Mouse (Mus musculus) limb, embryonic 14.5 days (tissue): ENCODE measurements around the gene Maob. TPM values are rescaled to one million over a fixed set of nuclear protein-coding genes. Genes with fewer than 3 reads are reported as not detected.

Experiments used
- ATAC-seq: fragments of 200-750 bp; cut with Nextera tagmentation; 2 replicates; pipeline ENCODE4 v1.8.0; 2017; ENCODE audit warnings: low read depth, moderate number of reproducible peaks, moderate TSS enrichment; ENCODE audit not compliant: low FRiP score
- DNase-seq: peaks from one replicate; pipeline ENCODE4 v3.0.0-alpha.2; 2015; ENCODE audit warnings: low spot score
- H3K27ac ChIP-seq: fragments of 300-500 bp; sonication (generic); replicated peaks from 2 replicates; pipeline ENCODE4 v1.5.1; 2014; ENCODE audit warnings: low read depth, mild to moderate bottlenecking, low read length, moderate library complexity, mixed read lengths
- H3K27me3 ChIP-seq: fragments of 300-500 bp; sonication (generic); 2 replicates; pipeline ENCODE4 v1.6.1; 2014; ENCODE audit warnings: low read length, mixed read lengths; ENCODE audit not compliant: control insufficient read depth, insufficient read depth
- H3K36me3 ChIP-seq: fragments of 300-500 bp; sonication (generic); 2 replicates; pipeline ENCODE4 v1.6.1; 2014; ENCODE audit warnings: mild to moderate bottlenecking, low read length, moderate library complexity, mixed read lengths; ENCODE audit not compliant: control insufficient read depth, insufficient read depth
- H3K4me1 ChIP-seq: fragments of 300-500 bp; sonication (generic); 2 replicates; pipeline ENCODE4 v1.6.1; 2014; ENCODE audit warnings: antibody characterized with exemption, low read length, mixed read lengths; ENCODE audit not compliant: control insufficient read depth, insufficient read depth
- H3K4me2 ChIP-seq: fragments of 300-500 bp; sonication (generic); replicated peaks from 2 replicates; pipeline ENCODE4 v1.6.1; 2014; ENCODE audit warnings: low read depth, mild to moderate bottlenecking, low read length, moderate library complexity; ENCODE audit not compliant: severe bottlenecking
- H3K4me3 ChIP-seq: fragments of 300-500 bp; sonication (generic); replicated peaks from 2 replicates; pipeline ENCODE4 v1.5.1; 2014; ENCODE audit warnings: low read length
- H3K9ac ChIP-seq: fragments of 300-500 bp; sonication (generic); 2 replicates; pipeline ENCODE4 v1.6.1; 2014; ENCODE audit warnings: mild to moderate bottlenecking, low read depth, low read length, moderate library complexity; ENCODE audit not compliant: severe bottlenecking
- H3K9me3 ChIP-seq: fragments of 300-500 bp; sonication (generic); 2 replicates; pipeline ENCODE4 v1.6.1; 2016; ENCODE audit warnings: low read length; ENCODE audit not compliant: control insufficient read depth
- POLR2A ChIP-seq: fragments of 200-500 bp; IDR thresholded peaks from 2 replicates; pipeline ENCODE4 v1.8.0; 2012; ENCODE audit warnings: inconsistent platforms, mild to moderate bottlenecking, moderate library complexity, borderline replicate concordance; ENCODE audit not compliant: insufficient read depth, insufficient read length; ENCODE audit errors: extremely low read depth
- WGBS: fragments of 180-500 bp; shearing (Covaris S2); extraction: QIAGEN DNeasy Blood & Tissue Kit; methylation state at CpG from one replicate; pipeline ENCODE4 v1.1.7; 2014; 5-methylcytosine and 5-hydroxymethylcytosine counted together
- polyA plus RNA-seq, 2 experiments: library from polyadenylated mRNA; depleted of rRNA in 1 of 2; stranded (reverse) in 1 of 2; unstranded in 1 of 2; fragments of >200 nt; fragmentation: Nextera tagmentation in 1 of 2; extraction: Ambion mirVana in 1 of 2; gene quantifications; 2 replicates each; pipeline versions ENCODE4 v1.2.1 to v1.2.3; 2012 to 2014

Gene Maob
- polyA plus RNA-seq, 2 experiments = 7.9 to 13.5 TPM

DNA sequence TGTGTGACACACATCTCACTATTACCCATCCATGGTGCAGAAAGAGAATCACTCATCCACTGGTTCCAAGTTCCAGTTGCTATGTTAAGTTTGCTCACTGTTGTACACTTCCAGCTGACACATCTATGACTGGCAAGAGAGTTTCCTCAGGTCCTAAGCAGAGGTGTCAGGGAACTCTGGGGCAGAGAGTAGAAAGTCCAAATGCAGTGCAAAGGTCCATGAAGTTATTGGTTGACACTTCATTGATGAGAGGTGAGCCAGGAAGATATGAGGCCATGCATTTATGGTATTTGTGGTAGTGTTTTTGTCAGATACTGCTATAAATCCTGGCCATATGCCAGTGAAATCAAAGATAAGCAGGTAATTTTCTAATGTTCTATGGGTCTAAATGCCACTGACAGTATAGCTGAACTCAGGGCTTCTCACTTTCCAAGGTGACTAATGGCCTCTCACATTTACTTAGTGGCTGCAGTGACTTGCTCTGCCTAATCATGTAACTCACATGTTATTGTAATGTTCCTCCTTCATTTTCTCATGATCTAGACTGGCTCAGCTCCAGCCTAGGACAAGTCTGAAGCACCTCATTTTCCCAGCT lies 19.4 kb upstream of the Maob start:
- no peaks in the 10 kb centered on the region for H3K27me3 ChIP-seq

GRCm38 (mm10) chrX:16826028-16826427 lies 8.9 kb upstream of the Maob start:
- no peak overlapping the region for H3K27ac ChIP-seq

More for the DNA sequence above, 19.4 kb upstream of the Maob start:
- no peaks in the 10 kb centered on the region for H3K9me3 ChIP-seq
- DNase-seq = no peak
- no peak for TF ChIP-seq POLR2A
- H3K9ac ChIP-seq = no peak overlapping the region
- no peak for ATAC-seq
- no peaks in the 10 kb centered on the region for H3K4me1 ChIP-seq
- H3K36me3 ChIP-seq = no peaks in the 10 kb centered on the region
- no peak overlapping the region for H3K4me2 ChIP-seq
- H3K4me3 ChIP-seq = no peak overlapping the region
- no peak overlapping the region for H3K27ac ChIP-seq

DNA sequence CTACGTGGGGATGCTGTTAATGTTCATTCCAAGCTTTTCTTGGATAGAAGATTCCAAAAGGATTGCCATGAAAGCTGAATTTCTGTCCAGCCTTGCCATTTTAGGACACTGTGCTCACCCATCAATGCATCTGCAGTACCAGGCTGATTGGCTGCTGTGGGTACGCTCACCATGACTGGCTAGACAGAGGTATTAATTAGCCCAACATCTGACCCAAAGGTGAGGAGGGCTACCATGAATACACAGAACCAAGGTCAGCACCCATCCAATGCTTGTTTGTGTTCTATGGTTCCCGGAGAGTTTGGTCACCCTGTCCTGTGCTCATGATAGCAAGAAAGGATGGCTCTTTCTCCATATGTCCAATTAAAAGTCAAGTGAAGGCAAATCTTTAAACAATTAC lies 1.2 kb downstream of the Maob start:
- no peaks in the 10 kb centered on the region for H3K9me3 ChIP-seq
- H3K4me1 ChIP-seq = no peaks in the 10 kb centered on the region
- H3K4me2 ChIP-seq = no peak overlapping the region
- H3K36me3 ChIP-seq = no peaks in the 10 kb centered on the region
- H3K27me3 ChIP-seq = no peaks in the 10 kb centered on the region
- H3K27ac ChIP-seq = no peak overlapping the region
- ATAC-seq (no peak), DNase-seq (no peak)
- H3K9ac ChIP-seq = no peak overlapping the region
- no peak overlapping the region for H3K4me3 ChIP-seq
- WGBS = 83% methylated on average over 3 of the region's 3 CpGs
- no peak for TF ChIP-seq POLR2A

More at GRCm38 (mm10) chrX:16826028-16826427, 8.9 kb upstream of the Maob start:
- ATAC-seq = no peak
- Histone ChIP-seq H3K4me2 (no peak overlapping the region), H3K36me3 (no peaks in the 10 kb centered on the region), H3K27me3 (no peaks in the 10 kb centered on the region), H3K9me3 (no peaks in the 10 kb centered on the region), H3K9ac (no peak overlapping the region), H3K4me3 (no peak overlapping the region), H3K4me1 (no peaks in the 10 kb centered on the region)
- DNase-seq = no peak
- TF ChIP-seq POLR2A = no peak
- 76% methylated on average over 1 of the region's 1 CpGs for whole genome bisulfite sequencing

DNA sequence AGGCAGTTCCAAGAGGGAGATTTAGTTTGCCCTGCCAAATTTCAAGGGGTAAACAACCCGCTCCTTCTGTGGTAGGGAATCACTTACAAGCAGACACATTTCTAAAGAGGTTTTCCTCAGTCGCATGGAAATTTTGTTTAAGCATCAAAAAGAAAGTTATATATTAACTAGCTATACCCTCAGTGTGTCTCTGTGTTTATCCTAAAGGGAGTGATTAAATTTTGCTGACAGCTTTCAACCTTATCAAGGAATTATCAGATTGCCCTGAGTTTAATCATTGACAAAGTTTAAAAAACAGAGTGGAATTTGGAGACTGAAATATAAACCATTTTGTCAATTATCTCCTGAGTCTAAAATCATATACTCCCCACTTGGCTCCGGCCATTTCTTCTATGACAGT lies 5.1 kb downstream of the Maob start:
- no peak for TF ChIP-seq POLR2A
- no peak overlapping the region for H3K4me3 ChIP-seq
- no peaks in the 10 kb centered on the region for H3K9me3 ChIP-seq
- no peak overlapping the region for H3K9ac ChIP-seq
- no peaks in the 10 kb centered on the region for H3K4me1 ChIP-seq
- H3K36me3 ChIP-seq = no peaks in the 10 kb centered on the region
- no peaks in the 10 kb centered on the region for H3K27me3 ChIP-seq
- ATAC-seq (no peak), DNase-seq (no peak)
- H3K27ac ChIP-seq = no peak overlapping the region
- WGBS = 64% methylated on average over 3 of the region's 3 CpGs
- H3K4me2 ChIP-seq = no peak overlapping the region

DNA sequence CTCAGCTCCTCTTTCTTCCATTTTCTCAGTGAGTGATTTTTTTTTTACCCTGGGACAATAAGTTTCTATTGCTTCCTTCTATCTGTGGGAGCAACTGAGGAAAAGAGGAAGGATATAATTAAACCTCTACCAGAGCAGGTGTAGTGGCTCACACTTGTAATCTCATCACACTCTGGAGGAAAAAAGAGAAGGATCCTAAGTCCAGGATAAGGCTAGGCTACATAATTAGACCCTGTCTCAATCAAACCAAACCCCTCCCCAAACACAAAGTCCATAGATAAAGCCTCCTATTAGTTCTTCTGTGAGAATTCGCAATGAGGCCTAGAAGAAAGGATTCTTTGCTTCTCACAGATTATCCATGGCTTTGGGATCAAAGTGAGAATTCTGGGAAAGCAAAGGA lies 49.7 kb downstream of the Maob start:
- WGBS = 60% methylated on average over 1 of the region's 1 CpGs
- ATAC-seq = no peak
- no peak for TF ChIP-seq POLR2A
- Histone ChIP-seq H3K4me2 (no peak overlapping the region), H3K27me3 (no peaks in the 10 kb centered on the region), H3K9me3 (no peaks in the 10 kb centered on the region), H3K9ac (no peak overlapping the region), H3K27ac (no peak overlapping the region), H3K36me3 (no peaks in the 10 kb centered on the region), H3K4me3 (no peak overlapping the region), H3K4me1 (no peaks in the 10 kb centered on the region)
- DNase-seq = no peak

- H3K27ac ChIP-seq = no peak overlapping the region
- 65% methylated on average over 4 of the region's 4 CpGs for WGBS
- no peak overlapping the region for H3K4me2 ChIP-seq
These were observed 51.0 kb downstream of the Maob start for GRCm38 (mm10) chrX:16766156-16766555.

More at GRCm38 (mm10) chrX:16766156-16766555, 51.0 kb downstream of the Maob start:
- Histone ChIP-seq H3K27me3 (no peaks in the 10 kb centered on the region), H3K36me3 (no peaks in the 10 kb centered on the region), H3K9me3 (no peaks in the 10 kb centered on the region), H3K9ac (no peak overlapping the region), H3K4me1 (no peaks in the 10 kb centered on the region), H3K4me3 (no peak overlapping the region)
- TF ChIP-seq POLR2A = no peak
- DNase-seq (no peak), ATAC-seq (no peak)
